Mouse (Mus musculus) thymus, adult 2 months (tissue): ENCODE results near the gene Pom121l2.

ENCODE experiments used
- CTCF ChIP-seq: fragments of 200-500 bp; IDR thresholded peaks from 2 replicates; pipeline ENCODE4 v1.5.1; 2012; ENCODE audit warnings: mild to moderate bottlenecking, control low read depth, low read length, moderate library complexity, borderline replicate concordance; ENCODE audit not compliant: control insufficient read depth, poor library complexity, insufficient read depth; ENCODE audit errors: extremely low read depth
- POLR2A ChIP-seq: fragments of 200-500 bp; IDR thresholded peaks from 2 replicates; pipeline ENCODE4 v1.6.1; 2012; ENCODE audit warnings: mild to moderate bottlenecking, low read length, control low read depth, moderate library complexity; ENCODE audit not compliant: control insufficient read depth, poor library complexity, insufficient read depth; ENCODE audit errors: extremely low read depth

- TF ChIP-seq CTCF, result no peak
- no peak for TF ChIP-seq POLR2A
These were observed 17.4 kb downstream of the Pom121l2 start for GRCm38 (mm10) chr13:21998412-21998811.
